Mouse (Mus musculus) neural tube, embryonic 11.5 days (tissue): ENCODE data around the gene Ddx25. TPM values are rescaled to one million over a fixed set of nuclear protein-coding genes. Genes with fewer than 3 reads are reported as not detected.

Experiments used
- ATAC-seq: fragments of 200-750 bp; cut with Nextera tagmentation; 2 replicates; pipeline ENCODE4 v1.8.0; 2017; ENCODE audit warnings: moderate number of reproducible peaks, mild to moderate bottlenecking, moderate TSS enrichment, moderate library complexity; ENCODE audit not compliant: insufficient read depth, low FRiP score, low TSS enrichment
- DNase-seq: peaks from one replicate; pipeline ENCODE4 v3.0.0-alpha.2; 2015; ENCODE audit warnings: low spot score
- H3K27ac ChIP-seq: fragments of 300-500 bp; sonication (generic); 2 replicates; pipeline ENCODE4 v1.5.1; 2014; ENCODE audit warnings: low read depth, mild to moderate bottlenecking, low read length
- H3K27me3 ChIP-seq: fragments of 300-500 bp; sonication (generic); 2 replicates; pipeline ENCODE4 v1.6.1; 2014; ENCODE audit warnings: mild to moderate bottlenecking, low read length, mixed read lengths; ENCODE audit not compliant: control insufficient read depth, insufficient read depth
- H3K36me3 ChIP-seq: fragments of 300-500 bp; sonication (generic); 2 replicates; pipeline ENCODE4 v1.6.1; 2014; ENCODE audit warnings: mild to moderate bottlenecking, low read length, moderate library complexity, mixed read lengths; ENCODE audit not compliant: control insufficient read depth, insufficient read depth
- H3K4me1 ChIP-seq: fragments of 300-500 bp; sonication (generic); 2 replicates; pipeline ENCODE4 v1.6.1; 2014; ENCODE audit warnings: low read length, mixed read lengths; ENCODE audit not compliant: control insufficient read depth, insufficient read depth
- H3K4me2 ChIP-seq: fragments of 300-500 bp; sonication (generic); 2 replicates; pipeline ENCODE4 v1.6.1; 2014; ENCODE audit warnings: low read depth, mild to moderate bottlenecking, moderate library complexity
- H3K4me3 ChIP-seq: fragments of 300-500 bp; sonication (generic); 2 replicates; pipeline ENCODE4 v1.5.1; 2014; ENCODE audit warnings: low read depth, low read length
- H3K9ac ChIP-seq: fragments of 300-500 bp; sonication (generic); 2 replicates; pipeline ENCODE4 v1.6.1; 2014; ENCODE audit warnings: mild to moderate bottlenecking, low read length
- H3K9me3 ChIP-seq: fragments of 300-500 bp; sonication (generic); 2 replicates; pipeline ENCODE4 v1.6.1; 2016; ENCODE audit warnings: low read length; ENCODE audit not compliant: control insufficient read depth
- WGBS: fragments of 180-500 bp; shearing (Covaris S2); extraction: QIAGEN DNeasy Blood & Tissue Kit; methylation state at CpG from one replicate; pipeline ENCODE4 v1.1.7; 2014; 5-methylcytosine and 5-hydroxymethylcytosine counted together
- polyA plus RNA-seq: library from polyadenylated mRNA; unstranded; fragments of >200 nt; fragmentation: Nextera tagmentation; extraction: Ambion mirVana; gene quantifications from 2 replicates; pipeline ENCODE4 v1.2.1, GENCODE M21; 2014

The Ddx25 gene
- polyA plus RNA-seq, 1 experiment from 2014 or later: 11.4 TPM

DNA sequence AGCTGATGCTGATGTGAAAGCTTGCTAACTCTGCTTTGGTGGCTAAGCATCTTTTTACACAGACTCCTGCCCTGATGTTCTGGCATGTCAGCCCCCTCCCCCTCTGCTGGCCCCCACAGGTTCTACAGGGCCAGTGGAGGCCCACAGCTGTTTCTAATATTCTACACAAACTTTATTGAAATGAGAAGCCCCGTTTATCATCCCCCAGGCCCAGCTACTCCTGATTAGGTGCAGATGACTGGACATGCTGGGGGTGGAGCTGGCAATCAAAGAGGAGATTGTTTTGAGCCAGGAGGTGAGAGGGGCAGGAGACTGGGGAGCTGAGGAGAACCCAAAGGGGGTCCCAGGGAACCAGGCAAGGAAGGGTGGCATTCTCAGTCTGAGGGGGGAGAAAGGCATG, 28.5 kb downstream of the Ddx25 start:
- Histone ChIP-seq H3K27me3 (no peaks in the 10 kb centered on the region), H3K36me3 (no peaks in the 10 kb centered on the region), H3K9me3 (no peaks in the 10 kb centered on the region), H3K4me1 (no peaks in the 10 kb centered on the region), H3K27ac (no peak overlapping the region), H3K9ac (no peak overlapping the region), H3K4me2 (no peak overlapping the region), H3K4me3 (no peak overlapping the region)
- DNase-seq (peak; percentile 43), ATAC-seq (no peak)
- WGBS: 43% methylated on average over 1 of the region's 1 CpGs

GRCm38 (mm10) chr9:35529141-35529540, 29.2 kb downstream of the Ddx25 start:
- Histone ChIP-seq H3K36me3 (no peaks in the 10 kb centered on the region), H3K9me3 (no peaks in the 10 kb centered on the region), H3K9ac (no peak overlapping the region), H3K4me3 (no peak overlapping the region), H3K27ac (no peak overlapping the region), H3K27me3 (no peaks in the 10 kb centered on the region), H3K4me1 (peaks cover under 1% of the 10 kb centered on the region; the same call in 1 of the 2 replicates), H3K4me2 (no peak overlapping the region)
- WGBS: 61% methylated on average over 3 of the region's 3 CpGs
- ATAC-seq: no peak
- DNase-seq: no peak

DNA sequence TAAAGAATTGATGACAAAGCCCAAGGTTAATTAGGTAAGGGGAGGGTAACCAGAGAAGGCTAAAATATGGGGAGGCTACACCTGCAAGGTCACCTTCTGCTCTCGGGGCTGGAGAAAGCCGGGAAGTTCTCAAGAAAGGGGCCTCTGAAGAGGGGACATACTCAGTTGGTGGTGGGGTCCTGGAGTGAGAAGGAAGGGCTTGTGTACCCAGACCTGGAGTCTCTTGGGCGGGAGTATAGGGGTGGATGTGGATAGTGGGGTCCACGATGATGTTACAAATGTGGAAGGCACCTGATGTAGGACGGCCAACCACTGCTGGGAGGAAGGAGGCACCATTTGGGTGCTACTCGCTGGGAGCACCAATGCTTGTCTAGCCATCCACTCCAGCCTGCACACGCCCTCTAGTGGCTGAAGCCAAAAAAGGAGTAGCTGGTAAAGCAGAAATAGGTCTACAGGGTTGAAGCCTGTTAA, 34.4 kb downstream of the Ddx25 start:
- Histone ChIP-seq H3K4me3 (no peak overlapping the region), H3K36me3 (no peaks in the 10 kb centered on the region), H3K27ac (no peak overlapping the region), H3K9ac (no peak overlapping the region), H3K9me3 (no peaks in the 10 kb centered on the region), H3K4me2 (no peak overlapping the region), H3K27me3 (no peaks in the 10 kb centered on the region), H3K4me1 (peaks cover 8% of the 10 kb centered on the region; the same call in 1 of the 2 replicates)
- ATAC-seq (peak; percentile 85), DNase-seq (peak; percentile 72)
- WGBS: 28% methylated on average over 7 of the region's 7 CpGs

DNA sequence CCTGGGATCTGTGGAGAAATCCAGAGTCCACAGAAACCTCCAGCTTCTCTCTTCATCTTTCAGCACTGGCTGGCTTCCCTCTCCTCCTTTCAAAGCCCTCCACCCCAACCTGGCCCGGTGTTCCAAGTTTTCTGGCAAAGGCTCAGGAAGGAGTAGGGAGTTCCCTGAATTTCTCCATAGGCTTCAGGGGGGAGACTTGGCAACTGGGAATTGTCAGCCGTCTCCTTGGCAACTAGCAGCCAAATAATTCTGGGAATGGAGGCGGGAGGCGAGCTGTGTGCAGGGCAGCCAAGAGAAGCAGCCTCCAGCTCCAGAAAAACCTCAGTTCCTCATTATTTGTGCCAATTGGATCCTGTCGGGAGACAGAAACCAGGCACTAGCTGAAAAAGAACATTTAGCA, 34.8 kb downstream of the Ddx25 start:
- DNase-seq: peak; percentile 56
- no peaks in the 10 kb centered on the region for H3K36me3 ChIP-seq
- H3K4me1 ChIP-seq: peaks cover 8% of the 10 kb centered on the region; the same call in 1 of the 2 replicates
- H3K4me3 ChIP-seq: no peak overlapping the region
- H3K27ac ChIP-seq: no peak overlapping the region
- H3K27me3 ChIP-seq: no peaks in the 10 kb centered on the region
- H3K9ac ChIP-seq: no peak overlapping the region
- peak; percentile 69; the same call in 1 of the 2 replicates for ATAC-seq
- no peak overlapping the region for H3K4me2 ChIP-seq
- 32% methylated on average over 5 of the region's 5 CpGs for WGBS
- no peaks in the 10 kb centered on the region for H3K9me3 ChIP-seq

- Histone ChIP-seq H3K36me3 (no peaks in the 10 kb centered on the region), H3K4me2 (no peak overlapping the region), H3K27ac (no peak overlapping the region), H3K9ac (no peak overlapping the region), H3K9me3 (no peaks in the 10 kb centered on the region), H3K4me1 (peaks cover 8% of the 10 kb centered on the region; the same call in 1 of the 2 replicates), H3K4me3 (no peak overlapping the region), H3K27me3 (no peaks in the 10 kb centered on the region)
- 80% methylated on average over 1 of the region's 1 CpGs for WGBS
- ATAC-seq (no peak), DNase-seq (no peak)
Observed at GRCm38 (mm10) chr9:35522821-35523515, 35.4 kb downstream of the Ddx25 start.

GRCm38 (mm10) chr9:35522241-35522640, 36.1 kb downstream of the Ddx25 start:
- ATAC-seq (no peak), DNase-seq (no peak)
- Histone ChIP-seq H3K27me3 (no peaks in the 10 kb centered on the region), H3K36me3 (no peaks in the 10 kb centered on the region), H3K9ac (no peak overlapping the region), H3K27ac (no peak overlapping the region), H3K4me1 (peaks cover 8% of the 10 kb centered on the region; the same call in 1 of the 2 replicates), H3K9me3 (no peaks in the 10 kb centered on the region), H3K4me3 (no peak overlapping the region), H3K4me2 (no peak overlapping the region)
- 69% methylated on average over 2 of the region's 2 CpGs for WGBS

DNA sequence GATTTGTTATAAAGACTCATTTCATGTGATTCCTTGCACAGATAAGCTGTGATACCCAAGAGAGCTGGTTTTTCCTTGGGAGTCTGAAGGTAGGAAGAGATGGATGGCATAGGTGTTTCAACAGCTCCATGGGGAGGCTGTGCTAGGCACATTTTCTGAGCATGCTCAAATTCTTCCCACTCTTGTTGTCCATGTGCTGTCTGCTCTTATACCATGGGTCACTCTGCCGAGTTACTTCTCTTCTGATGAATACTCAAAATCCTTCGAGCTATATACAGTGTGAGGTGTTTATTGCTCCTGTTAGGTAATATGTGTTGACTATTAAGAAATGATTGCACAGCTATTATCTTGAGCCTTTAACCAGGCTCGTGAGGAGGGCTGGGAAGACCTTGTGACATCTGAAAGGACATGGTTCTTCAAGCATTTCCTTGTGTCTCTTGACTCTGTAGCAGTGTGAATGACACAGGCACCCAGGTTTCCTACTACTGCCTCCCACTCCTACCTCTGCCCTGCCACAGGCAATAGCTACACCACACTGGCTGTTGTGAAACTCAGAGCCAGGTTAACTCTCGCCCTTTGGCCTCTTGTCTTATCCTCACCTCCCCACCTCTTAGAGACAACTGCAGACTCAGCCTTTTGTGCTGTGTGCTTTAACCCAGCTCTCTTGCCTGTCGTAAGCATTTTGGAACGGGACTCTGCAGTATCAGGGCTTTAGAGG, 37.5 kb downstream of the Ddx25 start:
- Histone ChIP-seq H3K4me2 (no peak overlapping the region), H3K27ac (no peak overlapping the region), H3K4me1 (peaks cover 8% of the 10 kb centered on the region; the same call in 1 of the 2 replicates), H3K4me3 (no peak overlapping the region), H3K27me3 (no peaks in the 10 kb centered on the region), H3K36me3 (no peaks in the 10 kb centered on the region), H3K9ac (no peak overlapping the region), H3K9me3 (no peaks in the 10 kb centered on the region)
- WGBS: 73% methylated on average over 6 of the region's 6 CpGs
- no peak for ATAC-seq
- DNase-seq: no peak

DNA sequence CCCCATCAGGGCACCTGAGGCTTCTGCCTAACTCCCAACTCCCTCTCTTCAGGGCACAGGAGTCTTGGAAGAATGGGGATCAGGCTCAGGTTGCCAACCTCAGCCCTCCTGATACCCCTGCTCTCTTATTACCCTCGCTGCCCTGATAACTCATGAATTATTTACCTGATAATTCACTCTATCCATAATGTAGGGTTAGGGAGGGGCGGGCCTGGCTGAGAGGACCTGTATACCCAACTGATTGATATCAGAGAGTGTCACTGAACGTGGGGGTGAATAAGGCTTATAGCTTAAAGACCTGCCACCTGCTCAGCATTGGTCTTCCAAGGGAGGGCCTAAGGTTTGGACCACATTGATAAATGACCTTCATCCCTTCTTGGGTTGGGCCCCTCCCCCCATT, 40.2 kb downstream of the Ddx25 start, which contains the start of gene Gm1113:
Gene Gm1113 (minus strand): TSS at position 101 of the 400 bp plus-strand sequence.
- Histone ChIP-seq H3K27ac (no peak within 1 kb of the TSS), H3K4me3 (no peak within 1 kb of the TSS), H3K27me3 (no peaks in the 10 kb centered on the region), H3K9me3 (no peaks in the 10 kb centered on the region), H3K4me1 (no peaks in the 10 kb centered on the region), H3K9ac (no peak within 1 kb of the TSS), H3K4me2 (no peak within 1 kb of the TSS), H3K36me3 (no peaks in the 10 kb centered on the region)
- WGBS: 77% methylated on average over 3 of the region's 3 CpGs
- ATAC-seq: no peak
- no peak for DNase-seq
